Mouse (Mus musculus) 416B (cell line): ENCODE results near the gene Ankrd34a.
"Not testable (repeated sequence)": the region's sequence is repeated elsewhere in the genome, so short reads cannot be mapped to it uniquely, and the experiment has no call there.

Source experiments
- DNase-seq: peaks from one replicate; pipeline ENCODE4 v3.0.0; 2011; ENCODE audit warnings: low read depth

The Ankrd34a gene

DNA sequence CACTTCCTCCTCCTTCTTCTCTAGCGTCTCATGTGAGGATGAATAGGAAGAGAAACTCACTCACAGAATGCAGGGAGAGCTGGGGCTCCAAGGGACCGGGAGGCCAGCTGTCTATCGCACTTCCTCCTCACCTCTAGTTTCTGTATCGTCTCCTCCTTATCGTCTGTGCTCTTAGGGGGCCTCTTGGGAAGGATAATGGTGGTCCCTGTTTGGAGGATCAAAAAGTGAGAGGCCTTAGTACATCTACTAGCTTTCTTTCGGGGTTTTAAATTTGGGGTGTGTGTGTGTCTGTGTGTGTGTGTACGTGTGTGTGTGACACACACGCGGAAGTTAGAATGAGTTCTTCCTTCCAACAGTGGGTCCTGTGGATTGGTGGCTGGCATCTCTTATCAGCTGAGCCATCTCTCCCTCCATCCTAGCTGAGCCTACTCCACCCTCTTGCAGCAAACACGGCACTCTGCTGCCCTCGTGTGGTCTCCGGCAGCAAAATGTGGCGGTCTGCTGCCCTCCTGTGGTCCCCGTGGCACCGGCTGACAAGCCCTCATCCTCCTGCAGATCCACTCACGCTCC, 16.5 kb upstream of the Ankrd34a start:
- peak; percentile 98 for DNase-seq

DNA sequence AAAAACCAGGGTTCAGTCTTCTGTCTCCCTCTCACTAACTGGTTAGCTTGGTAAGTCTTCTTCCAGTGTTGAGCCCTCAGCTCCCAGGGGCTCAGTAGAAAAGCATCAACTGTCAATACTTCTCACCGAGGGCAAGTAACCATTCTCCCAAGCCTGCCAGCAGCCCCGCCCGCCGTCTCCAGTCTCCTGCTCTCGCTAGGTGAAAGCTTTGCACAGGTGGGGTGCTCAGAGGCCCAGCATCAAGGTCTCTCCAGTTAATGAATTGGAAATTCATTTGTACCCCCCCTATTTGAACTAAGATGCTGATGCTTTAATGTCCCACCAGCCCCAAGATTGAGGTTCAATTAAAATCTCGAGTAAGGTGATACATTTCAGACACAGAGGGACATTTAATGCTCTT, 15.3 kb upstream of the Ankrd34a start:
- no peak for DNase-seq

DNA sequence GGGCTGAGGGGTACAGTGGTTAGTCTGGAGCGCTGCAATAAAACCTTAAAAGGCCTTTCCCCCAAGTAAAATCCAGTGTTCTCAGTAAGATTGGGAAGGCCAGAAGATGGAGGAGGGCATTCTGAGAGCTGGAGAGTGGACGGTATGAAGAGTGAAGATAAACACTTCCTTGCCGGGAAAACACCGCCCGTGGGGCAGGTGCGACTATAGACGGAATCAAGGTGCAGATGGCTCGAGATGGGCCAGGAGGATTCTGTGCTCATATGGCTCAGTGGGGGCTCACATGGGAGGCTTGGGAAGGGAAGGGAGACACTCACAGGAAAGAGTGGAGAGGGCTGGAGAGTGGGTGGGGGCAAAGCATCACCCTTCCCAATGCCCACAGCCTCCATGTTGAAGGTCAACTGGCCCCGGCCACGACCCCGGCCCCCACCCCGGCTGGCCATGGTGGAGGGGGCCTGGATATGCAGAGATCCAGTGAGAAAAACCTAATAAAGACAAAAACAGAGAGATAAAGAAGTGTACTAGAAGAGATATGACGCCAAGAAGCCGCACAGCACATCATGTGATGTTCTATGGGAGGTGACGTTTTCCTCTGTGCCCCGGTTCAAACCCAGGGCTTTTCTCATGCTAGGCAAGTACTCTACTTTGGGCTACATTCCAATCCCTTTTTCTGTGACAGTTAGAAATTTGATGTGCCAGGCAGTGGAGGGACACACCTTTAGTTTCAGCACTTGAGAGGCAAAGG, 14.5 kb upstream of the Ankrd34a start:
- DNase-seq: no peak

DNA sequence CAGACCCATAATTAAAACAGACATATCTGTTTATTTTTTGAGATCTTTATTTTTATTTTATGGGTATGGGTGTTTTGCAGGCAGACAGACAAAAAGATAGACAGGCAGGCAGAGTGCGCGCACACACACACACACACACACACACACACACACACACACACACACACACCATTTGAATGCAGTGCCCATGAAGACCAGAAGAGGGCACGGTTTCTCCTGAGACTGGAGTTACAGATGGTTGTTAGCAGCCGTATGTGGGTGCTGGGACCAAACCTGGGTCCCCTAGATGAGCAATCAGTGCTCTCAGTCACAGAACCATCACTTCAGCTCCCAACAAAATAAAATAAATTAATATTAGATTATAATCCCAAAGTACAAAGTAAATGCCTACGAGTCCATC, 13.1 kb upstream of the Ankrd34a start:
- DNase-seq: no peak

DNA sequence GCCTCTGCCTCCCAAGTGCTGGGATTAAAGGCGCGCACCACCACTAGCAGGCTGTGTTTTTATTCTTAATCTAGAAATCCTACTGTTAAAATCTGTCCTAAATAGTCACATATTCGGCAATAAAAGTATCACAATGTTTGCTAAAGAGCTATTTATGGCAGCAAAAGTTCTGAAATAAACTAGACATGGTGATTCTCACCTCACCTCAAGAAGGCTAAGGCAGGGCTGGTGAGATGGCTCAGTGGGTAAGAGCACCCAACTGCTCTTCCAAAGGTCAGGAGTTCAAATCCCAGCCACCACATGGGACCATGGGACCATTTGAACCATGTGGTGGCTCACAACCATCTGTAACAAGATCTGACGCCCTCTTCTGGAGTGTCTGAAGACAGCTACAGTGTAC, 5.8 kb upstream of the Ankrd34a start:
- no peak for DNase-seq

DNA sequence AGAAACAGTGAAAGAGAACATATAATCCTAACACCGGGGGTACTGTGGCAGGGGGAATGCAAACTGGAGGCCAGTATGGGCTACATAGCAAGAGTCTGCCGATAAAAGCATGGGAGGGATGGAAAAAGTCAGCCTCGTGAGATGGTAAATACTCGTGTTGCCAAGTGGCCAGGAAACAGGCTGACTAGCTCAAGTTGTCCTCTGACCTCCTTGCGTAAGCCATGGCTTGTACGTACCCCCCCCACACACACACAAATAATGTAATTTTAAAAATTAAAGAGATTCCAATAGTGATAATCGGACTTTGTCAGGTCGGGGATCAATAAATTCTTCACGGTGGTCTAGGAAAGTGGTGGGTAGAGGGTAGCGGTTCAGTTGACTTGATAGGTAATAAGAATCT, 3.1 kb upstream of the Ankrd34a start:
- DNase-seq: peak; percentile 79

DNA sequence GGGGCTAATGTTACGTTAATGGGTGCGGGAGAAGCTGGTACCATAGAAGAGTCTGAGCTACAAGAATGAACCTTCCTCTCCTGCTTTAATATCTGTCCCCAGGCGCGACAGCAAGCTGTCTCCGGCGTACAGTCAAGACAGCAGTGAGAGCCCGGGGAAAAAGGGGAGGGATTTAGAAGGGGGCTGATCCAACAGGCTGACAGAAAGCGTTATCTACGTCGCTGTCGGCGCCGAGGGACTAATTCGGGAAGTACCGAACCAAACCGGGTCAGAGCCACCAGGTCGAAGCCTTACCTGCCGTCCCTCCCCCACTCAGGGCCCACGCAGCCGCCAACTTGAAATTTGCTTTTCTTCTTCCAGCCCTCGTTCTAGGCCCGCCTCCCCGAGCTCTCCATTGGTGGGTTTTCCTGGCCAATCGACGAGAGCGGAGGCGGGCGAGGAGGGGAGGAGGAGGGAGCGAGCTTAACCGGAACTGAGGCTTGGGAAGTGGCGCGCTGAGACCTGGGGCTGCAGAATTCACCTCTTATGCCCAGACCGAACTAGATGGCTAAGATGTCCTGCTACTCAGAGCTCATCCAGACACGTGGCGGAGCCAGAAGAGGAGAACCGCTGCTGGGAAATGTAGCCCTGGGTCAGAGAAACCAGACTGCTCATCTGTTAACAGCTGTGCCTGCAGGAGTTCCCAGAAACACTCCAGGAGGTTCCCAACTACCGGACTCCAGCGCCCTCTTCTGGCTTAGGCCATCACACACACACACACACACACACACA, 2.5 kb upstream of the Ankrd34a start, which contains the start of gene Polr3gl:
Gene Polr3gl (minus strand): TSS at position 392 of the 771 bp plus-strand sequence.
- DNase-seq: peak; percentile 96

DNA sequence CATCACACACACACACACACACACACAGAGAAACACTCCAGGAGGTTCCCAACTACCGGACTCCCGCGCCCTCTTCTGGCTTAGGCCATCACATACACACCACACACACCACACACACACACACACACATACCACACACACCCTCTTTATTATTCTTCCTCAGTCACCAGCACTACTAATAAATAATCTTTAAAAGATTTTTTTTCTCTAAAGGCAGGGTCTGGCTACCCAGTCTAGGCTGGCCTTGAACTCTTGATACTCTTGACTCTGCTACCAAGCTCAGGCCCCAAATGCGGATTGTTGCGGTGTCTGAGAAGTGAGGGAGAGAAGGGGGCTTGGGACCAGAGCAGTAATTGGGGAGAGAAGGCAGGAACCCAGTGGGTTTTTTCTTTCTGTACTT, 1.6 kb upstream of the Ankrd34a start:
- DNase-seq: peak; percentile 22

DNA sequence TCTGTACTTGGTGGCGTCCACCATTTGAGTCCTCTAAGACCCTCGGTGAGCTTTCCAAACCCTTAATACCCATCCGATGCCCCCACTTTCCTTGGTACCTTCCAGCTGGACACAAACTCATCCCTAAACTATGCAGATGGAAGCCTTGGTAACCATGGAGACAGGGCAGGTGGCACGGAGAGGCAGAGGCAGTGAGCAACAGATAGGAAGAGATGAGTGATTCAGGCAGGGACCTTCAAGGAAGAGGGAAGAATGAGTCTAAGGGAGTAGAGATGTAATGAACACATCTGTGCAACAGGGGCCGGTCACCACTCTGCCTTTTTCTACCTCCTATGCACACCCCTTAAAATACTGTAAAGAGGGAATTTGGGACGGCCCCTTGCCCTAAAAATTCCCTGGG, 775 bp upstream of the Ankrd34a start:
- DNase-seq: no peak

DNA sequence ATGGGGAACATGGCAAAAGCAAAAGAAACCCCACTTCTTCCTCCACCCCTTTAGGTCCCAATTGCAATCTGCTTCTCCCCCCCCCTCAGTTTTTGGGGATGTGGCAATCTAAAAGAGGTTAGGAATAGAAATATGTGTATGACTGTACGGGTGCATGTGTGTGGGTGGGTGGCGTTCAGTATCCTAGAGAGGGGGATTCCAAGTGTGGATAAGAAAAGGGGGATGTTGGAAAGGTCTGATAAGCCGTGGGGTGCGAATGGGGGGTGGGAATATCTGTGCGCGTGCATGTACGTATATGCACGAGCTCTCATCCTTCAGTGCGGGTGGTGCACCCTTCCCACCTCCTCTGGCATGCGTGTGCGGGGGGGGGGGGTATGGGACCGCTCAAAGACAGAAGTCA, 419 bp downstream of the Ankrd34a start:
- DNase-seq: no peak

DNA sequence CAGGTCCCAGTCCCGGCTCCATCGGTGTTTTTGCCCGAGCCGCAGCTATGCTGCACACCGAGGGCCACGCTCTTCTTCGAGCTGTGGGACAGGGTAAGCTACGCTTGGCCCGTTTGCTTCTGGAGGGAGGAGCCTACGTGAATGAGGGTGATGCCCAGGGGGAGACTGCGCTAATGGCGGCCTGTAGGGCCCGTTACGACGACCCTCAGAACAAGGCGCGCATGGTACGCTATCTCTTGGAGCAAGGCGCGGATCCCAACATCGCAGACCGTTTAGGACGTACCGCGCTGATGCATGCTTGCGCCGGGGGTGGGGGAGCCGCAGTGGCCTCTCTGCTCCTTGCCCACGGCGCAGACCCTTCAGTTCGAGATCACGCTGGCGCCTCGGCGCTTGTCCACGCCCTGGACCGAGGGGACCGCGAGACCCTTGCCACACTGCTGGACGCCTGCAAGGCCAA, 1.0 kb downstream of the Ankrd34a start:
- no peak for DNase-seq

DNA sequence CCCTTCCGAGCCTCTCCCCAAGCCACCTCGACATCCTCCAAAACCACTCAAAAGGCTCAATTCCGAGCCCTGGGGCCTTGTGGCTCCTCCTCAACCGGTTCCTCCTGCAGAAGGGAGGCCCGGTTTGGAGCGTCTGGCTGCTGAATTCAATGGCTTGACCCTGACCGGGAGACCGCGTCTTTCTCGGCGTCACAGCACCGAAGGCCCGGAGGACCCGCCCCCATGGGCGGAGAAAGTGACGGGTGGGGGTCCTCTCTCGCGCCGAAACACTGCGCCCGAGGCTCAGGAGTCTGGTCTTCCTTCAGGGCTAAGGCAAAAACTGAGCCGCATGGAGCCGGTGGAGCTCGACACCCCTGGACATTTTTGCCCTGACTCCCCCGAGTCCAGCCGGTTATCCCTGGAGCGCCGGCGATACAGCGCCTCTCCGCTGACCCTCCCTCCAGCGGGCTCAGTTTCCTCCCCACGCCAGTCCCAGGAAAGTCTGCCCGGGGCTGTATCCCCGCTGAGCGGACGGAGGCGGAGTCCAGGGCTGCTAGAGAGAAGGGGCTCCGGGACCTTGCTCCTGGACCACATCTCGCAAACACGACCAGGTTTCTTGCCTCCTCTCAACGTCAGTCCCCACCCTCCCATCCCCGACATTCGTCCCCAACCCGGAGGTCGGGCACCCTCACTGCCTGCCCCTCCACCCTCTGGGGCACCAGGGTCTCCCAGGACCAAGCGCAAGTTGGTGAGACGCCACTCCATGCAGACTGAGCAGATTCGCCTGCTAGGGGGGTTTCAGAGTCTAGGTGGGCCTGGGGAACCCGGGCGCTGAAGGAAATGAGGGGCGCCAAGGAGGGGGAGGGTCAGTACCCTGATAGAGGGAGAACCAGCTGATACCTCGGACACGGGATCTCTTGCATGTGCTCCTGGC, 2.0 kb downstream of the Ankrd34a start:
- DNase-seq: no peak

DNA sequence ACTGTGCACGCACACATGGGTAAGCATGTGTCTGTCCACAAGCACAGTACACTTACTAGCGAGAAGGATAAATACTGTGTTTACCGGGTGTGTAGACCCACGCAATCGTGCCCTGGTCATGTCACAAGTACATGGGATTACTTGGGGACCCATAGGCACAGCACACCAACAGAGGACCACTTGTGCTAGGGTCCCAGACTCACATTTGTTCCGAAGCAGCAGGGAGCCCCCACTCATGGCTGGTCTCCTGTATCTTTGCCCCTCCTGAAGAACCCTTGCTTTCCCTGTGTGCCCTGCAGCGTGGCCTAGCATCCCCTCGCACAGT, 2.6 kb downstream of the Ankrd34a start:
- DNase-seq: no peak

DNA sequence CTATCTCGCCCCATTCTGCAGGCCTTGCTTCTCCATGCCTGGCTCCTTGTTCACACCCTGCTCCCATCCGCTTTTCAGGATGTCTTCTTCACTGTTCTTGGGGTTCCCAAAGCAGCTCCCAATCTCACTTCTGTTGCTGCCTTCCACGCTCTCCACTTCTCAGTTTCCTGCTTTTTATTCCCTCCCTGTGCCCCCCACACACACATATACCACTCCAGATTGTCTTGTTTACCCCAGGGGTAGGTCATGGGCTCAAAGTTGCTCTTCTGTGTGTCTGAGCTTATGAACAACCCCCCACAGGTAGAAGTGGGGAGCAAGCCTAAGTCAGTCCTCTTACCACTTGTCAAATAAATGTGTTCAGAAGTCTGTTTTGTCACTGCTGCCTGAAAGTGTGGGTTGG, 3.0 kb downstream of the Ankrd34a start:
- DNase-seq: no peak

DNA sequence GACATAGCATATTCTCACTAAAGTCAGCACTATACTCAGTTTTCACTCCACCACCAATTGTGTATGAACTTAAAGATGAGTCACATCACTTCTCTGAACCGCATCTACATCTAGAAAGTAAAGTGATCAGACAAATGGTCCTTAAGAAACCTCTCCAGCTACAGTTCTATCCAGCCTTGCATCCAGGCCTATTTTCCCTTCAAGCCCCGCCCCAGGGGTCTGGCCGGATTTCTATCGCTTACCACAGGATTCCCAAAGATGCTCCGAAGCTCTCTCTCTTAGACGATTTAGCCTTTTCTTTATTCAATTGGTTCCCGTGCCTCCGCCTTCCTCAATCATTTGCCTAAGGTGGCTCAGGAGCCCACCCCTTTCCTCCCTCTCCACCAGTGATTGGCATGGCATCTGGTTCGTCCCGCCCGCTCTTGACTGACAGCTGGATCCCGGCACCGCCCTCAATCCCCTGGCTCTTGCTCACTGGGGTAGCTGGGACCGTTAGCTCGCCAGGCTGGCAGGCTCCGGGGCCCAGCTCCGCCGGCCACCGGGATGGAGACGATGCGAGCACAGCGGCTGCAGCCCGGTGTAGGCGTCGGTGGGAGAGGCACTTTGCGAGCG, 4.3 kb downstream of the Ankrd34a start, which contains the start of gene Lix1l:
Gene Lix1l (plus strand): TSS at position 511 of the 612 bp plus-strand sequence.
- peak; percentile 97 for DNase-seq

DNA sequence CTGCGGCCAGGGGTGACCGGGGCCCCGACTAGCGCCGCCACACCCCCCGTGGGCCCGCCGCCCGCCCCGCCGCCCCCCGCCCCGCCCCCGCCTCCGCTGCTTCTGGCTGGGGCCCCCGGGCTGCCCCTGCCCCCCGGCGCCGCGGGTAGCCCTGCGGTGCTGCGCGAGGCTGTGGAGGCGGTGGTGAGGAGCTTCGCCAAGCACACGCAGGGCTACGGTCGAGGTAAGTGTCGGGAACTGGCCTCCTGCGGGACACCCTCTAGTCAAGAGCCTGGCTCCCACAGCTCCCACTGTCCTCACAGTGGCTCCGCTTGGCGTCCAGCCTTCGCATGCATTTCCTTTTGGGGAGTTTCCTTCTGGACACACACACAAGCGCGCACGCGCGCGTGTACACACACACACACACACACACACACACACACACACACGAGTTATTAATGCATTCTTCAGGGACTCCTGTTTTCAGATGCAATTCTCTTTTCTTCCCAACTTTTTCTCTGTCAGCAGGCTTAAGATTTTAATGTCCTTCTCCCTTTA, 4.9 kb downstream of the Ankrd34a start:
- DNase-seq: peak; percentile 78

DNA sequence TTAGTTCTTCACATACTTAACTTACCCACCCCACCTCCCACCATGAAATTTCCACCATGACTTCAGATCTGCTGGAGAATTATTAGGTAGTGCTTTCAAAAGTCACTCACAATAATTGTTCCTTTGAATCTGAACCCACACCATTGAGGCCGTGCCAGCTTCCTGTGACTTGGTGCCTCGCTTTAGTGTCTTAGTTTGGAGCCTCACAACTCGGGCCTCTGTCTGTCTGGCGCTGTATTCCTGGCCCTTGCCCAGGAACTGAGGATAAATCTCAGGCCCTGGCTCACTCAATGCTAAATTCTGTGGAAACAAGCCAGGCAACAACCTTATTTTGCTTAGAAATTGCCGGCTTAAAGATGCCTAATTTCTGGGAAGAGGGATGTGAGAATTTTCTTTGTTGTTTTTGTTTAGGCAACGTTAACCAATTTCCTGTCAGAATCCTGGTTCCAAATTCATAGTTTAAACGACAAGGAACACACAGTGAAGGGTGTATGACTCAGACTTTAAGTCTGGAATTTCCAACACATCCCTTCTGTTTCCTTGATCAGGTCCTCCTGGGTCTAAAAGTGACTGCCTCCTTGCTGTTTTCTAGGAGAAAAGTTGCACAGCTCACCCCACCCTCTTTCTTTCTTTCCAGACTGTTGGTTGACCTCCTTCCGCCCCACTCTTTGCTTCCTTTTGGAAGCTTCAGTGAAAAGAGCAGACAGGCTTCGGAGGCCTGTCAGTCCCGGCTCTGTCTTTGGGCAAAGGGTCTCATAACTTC, 5.7 kb downstream of the Ankrd34a start:
- peak; percentile 10 for DNase-seq

DNA sequence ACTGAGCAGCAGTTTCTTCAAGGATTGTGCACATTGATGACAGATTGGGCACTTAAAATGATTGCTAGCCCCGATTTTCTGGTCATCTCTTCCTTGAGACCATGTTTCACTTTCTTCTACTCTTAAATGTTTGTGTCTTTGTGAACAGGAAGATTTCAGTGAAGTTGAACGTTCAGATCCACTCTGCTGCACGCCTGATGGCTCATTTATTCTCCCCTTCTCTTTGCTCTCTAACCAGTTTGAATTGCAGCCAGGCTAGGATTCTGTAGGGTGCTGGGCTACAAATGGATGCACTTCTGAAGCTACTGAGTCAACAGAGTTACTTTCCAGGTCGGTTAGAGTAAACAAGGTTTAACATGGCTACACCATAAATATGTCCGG, 6.3 kb downstream of the Ankrd34a start:
- DNase-seq: no peak

DNA sequence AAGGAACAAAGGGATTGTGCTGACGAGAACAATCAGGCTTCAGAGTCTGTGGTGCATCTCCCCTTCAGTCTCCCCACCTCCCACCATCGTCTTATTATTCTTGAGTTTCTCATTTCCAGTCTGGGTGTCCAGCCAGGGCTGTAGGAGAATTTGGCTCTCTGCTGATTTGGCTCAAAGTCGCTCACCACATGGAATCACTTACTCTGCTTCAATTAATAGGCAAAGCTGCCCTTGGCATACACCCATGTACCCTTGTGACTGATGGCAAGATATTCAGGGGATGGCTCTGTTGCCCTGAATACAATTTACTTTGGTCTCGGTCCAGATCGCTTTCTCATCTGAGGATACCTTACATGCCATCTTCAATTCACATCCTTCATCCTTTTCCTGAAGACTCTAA, 6.9 kb downstream of the Ankrd34a start:
- no peak for DNase-seq

DNA sequence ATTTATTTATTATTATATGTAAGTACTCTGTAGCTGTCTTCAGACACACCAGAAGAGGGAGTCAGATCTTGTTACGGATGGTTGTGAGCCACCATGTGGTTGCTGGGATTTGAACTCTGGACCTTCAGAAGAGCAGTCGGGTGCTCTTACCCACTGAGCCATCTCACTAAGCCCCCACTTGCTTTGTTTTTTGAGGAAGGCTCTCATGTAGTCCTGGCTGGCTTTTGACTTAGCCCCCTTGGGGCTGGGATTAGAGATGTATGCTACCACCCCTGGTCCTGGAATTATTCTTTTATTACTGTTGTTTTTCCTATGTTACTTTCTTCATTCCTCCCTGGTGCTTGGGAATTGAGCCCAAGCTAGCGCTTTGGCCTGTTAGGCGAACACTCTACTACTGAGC, 9.6 kb downstream of the Ankrd34a start:
- not testable (repeated sequence) for DNase-seq

DNA sequence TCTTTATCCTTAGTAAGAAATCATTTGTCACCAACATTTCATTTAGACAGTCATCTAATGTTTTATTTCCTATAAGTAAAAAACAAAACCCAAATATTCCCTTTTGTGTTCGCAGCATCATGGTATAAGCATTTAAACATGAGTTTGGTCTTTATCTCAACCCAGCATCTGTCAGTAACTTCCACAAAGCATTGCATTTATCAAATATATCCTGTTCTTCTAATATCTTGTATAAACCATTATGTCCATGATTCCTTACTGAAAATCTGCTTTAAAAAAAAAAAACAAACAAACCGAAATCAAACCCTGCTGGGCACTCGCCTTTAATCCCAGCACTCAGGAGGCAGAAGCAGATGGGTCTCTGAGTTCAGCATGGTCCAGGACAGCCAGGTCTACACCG, 10.2 kb downstream of the Ankrd34a start:
- peak; percentile 12 for DNase-seq
